Mouse (Mus musculus): ENCODE results near the gene Snn.
"Not testable (repeated sequence)": the region's sequence is repeated elsewhere in the genome, so short reads cannot be mapped to it uniquely, and the experiment has no call there.

Snn gene

GRCm38 (mm10) chr16:11060645-11061044, at the start of gene Snn:
Gene Snn, plus strand, starts transcription at chr16:11060945.
- no peak for DNase-seq (ENCODE audit: low spot score)

- DNase-seq (ENCODE audit: low spot score): no peak
Observed at GRCm38 (mm10) chr16:11011206-11011605, 49.5 kb upstream of the Snn start.

- DNase-seq (ENCODE audit: low spot score): no peak
Observed at GRCm38 (mm10) chr16:11011939-11012338, 48.8 kb upstream of the Snn start.

GRCm38 (mm10) chr16:11012571-11013463, 47.9 kb upstream of the Snn start:
- DNase-seq (ENCODE audit: low spot score): peak; percentile 19

- DNase-seq (ENCODE audit: low spot score): not testable (repeated sequence)
Observed at GRCm38 (mm10) chr16:11013464-11014147, 47.1 kb upstream of the Snn start.

GRCm38 (mm10) chr16:11014407-11014806, 46.3 kb upstream of the Snn start:
- DNase-seq (ENCODE audit: low spot score): no peak

- DNase-seq (ENCODE audit: low spot score): no peak
Observed at GRCm38 (mm10) chr16:11016353-11016752, 44.4 kb upstream of the Snn start.

GRCm38 (mm10) chr16:11017807-11018595, 42.7 kb upstream of the Snn start:
- no peak for DNase-seq (ENCODE audit: low spot score)

- no peak for DNase-seq (ENCODE audit: low spot score)
Observed at GRCm38 (mm10) chr16:11021403-11022112, 39.2 kb upstream of the Snn start.

GRCm38 (mm10) chr16:11022113-11022489, 38.6 kb upstream of the Snn start:
- DNase-seq (ENCODE audit: low spot score): no peak

- DNase-seq (ENCODE audit: low spot score): no peak
Observed at GRCm38 (mm10) chr16:11023618-11024017, 37.1 kb upstream of the Snn start.

- no peak for DNase-seq (ENCODE audit: low spot score)
Observed at GRCm38 (mm10) chr16:11024841-11025240, 35.9 kb upstream of the Snn start.

GRCm38 (mm10) chr16:11028206-11028605, 32.5 kb upstream of the Snn start:
- DNase-seq (ENCODE audit: low spot score): no peak

- DNase-seq (ENCODE audit: low spot score): no peak
Observed at GRCm38 (mm10) chr16:11030844-11031243, 29.9 kb upstream of the Snn start.

- DNase-seq (ENCODE audit: low spot score): no peak
Observed at GRCm38 (mm10) chr16:11031320-11031719, 29.4 kb upstream of the Snn start.

- peak; percentile 55 for DNase-seq (ENCODE audit: low spot score)
Observed at GRCm38 (mm10) chr16:11034193-11034803, 26.4 kb upstream of the Snn start.

- DNase-seq (ENCODE audit: low spot score): no peak
Observed at GRCm38 (mm10) chr16:11035273-11035672, 25.5 kb upstream of the Snn start.

- peak; percentile 52 for DNase-seq (ENCODE audit: low spot score)
Observed at GRCm38 (mm10) chr16:11035790-11036431, 24.8 kb upstream of the Snn start.

GRCm38 (mm10) chr16:11040603-11041002, 20.1 kb upstream of the Snn start:
- DNase-seq (ENCODE audit: low spot score): no peak

GRCm38 (mm10) chr16:11043239-11043638, 17.5 kb upstream of the Snn start:
- DNase-seq (ENCODE audit: low spot score): no peak

GRCm38 (mm10) chr16:11046437-11046836, 14.3 kb upstream of the Snn start:
- no peak for DNase-seq (ENCODE audit: low spot score)

Measured in ovary, postnatal 10 days (tissue).